Mouse (Mus musculus) cerebellum, adult 8-10 months (tissue): ENCODE measurements around the gene Scgb1a1.
"Not testable (repeated sequence)": the region's sequence is repeated elsewhere in the genome, so short reads cannot be mapped to it uniquely, and the experiment has no call there.

Experiments used
- DNase-seq: peaks from one replicate; pipeline ENCODE4 v3.0.0; 2022

The Scgb1a1 gene

DNA sequence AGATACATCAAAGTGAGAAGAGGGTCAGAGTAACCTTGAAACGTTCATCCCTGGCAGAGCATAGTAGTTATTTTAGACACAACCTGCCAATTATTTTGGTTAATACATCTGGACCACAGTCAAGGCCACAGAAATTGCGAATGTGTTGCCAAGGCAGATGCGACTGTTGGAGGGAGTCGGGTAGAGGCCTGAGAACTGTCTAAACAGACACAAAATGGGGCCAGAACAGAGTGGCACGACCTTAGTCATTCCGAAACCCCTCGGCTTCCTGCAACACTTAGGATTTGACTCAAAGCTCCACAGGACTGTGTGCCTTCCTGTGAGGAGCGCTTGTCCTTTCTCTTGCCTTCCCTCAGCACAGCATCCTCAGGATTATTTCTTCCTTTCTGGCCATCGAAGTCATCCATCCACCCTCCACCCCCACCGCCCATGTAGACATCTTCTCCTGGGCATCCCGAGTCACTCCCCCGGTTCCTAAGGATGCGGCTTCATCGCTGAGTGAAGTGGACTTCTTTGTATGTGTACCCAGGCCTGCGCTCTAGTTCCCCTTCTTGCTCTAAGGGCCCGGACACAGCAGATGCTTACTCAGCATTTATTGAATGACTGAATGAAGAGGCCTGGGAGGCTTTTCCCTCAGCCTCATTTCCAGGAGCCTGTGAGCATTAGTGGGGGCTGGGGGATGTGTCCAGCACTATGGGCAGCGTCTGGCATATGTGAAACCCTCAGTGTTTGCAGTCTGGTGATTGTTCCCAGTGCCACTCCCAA lies 12.7 kb upstream of the Scgb1a1 start:
- DNase-seq = no peak

DNA sequence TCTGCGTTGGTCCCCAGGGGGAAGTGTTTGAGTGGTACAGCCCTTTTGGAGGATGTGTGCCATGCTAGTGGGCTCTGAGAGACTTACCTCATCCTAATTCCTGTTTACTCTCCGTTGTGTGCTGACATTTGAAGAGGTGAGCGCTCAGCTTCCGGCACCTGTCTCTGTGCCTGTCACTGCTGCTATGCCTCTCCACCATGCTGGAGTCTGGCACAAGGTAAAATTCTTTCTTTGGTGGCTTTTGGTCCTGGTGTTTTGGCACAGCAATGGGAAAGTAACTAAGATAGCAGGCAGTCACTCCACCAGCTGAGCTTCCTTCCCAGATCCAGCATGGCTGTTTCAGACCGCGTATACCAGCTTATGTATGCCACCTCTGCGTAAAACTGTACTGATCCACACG lies 12.0 kb upstream of the Scgb1a1 start:
- DNase-seq = no peak

DNA sequence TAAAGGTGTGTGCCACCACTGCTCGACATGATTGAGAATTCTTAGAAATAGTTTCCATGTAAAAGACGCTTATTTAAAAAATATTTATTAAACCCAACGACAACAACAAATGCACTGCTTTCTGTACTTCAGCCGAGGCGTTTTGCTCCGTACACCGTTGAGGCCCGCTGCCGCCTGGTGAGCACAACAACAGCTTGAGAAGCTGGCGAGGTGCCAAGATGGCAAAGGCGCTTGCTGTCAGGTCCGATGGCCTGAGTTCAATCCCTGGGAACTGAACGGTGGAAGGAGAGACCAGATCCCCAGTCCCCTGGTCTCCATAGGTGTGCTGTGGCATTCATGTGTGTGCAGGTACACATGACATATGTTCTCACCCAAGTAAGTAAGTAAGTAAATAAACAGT lies 9.7 kb upstream of the Scgb1a1 start:
- DNase-seq = no peak

DNA sequence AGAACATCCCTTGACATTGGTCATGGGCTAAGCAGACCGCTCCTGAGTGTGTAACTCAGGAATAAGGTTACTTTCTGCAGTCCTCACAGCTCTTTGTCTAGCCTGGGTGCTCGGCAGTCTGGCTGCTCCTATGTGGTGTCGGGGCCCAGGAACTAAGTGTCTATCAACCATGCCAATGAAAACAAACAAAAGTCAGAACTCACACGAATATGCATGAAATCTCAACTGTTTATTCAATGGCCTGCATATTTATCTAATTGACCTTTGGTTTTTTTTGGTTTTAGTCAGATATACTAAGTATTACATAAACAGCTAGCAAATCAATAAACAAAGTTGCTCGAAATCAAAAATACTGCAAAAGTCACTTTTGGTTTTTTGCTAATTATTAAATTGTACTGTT lies 7.4 kb upstream of the Scgb1a1 start:
- DNase-seq = no peak

DNA sequence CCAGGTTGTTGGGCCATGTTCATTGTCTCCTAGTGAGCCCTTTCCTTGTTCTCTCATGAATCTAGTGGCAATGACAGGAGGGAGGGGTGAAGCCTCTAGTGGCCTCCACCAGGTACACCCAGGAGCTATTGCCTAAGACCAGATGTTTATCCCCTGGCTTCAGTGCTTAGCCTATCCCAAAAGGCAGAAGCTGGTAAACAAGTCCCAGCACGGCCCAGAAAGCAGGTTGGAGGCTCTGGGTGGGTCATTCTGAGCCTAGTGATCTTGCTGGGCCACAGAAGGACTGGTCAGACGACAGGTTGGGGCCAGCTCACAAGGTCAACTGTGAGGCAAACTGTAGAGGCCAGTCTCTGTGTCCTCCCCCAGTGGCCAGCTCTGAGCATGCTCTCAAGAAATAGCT lies 3.0 kb upstream of the Scgb1a1 start:
- no peak for DNase-seq

DNA sequence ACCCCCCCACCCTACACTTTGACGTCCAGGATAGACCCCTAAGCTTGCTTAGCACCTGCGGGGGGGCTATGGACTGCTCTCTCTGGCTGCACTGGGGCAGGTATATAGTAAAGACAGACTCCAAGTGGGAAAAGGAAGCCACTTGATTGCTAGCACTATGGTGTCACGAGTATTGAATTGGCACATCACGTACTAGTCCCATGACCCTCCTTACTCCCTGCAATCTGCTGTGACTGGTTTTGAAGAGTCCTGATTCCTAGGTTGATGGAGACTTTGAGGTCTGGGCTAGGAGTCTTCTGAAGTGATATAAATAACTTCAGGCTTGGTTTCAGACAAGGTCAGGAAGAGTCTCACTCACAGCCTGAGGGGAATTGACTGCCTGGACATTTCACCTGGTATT lies 2.4 kb upstream of the Scgb1a1 start:
- no peak for DNase-seq

DNA sequence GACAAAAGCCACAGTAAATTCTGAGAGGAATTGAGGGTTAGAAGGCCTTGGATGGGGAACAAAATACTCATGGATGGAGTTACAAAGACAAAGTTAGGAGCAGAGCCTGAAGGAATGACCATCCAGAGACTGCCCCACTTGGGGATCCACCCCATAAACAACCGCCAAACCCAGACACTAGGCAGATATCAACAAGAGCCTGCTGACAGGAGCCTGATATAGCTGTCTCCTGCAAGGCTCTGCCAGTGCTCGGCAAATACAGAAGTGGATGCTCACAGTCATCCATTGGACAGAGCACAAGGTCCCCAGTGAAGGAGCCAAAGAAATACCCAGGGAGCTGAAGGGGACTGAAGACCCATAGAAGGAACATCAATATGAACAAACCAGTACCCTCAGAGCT lies 3.9 kb downstream of the Scgb1a1 start:
- not testable (repeated sequence) for DNase-seq

DNA sequence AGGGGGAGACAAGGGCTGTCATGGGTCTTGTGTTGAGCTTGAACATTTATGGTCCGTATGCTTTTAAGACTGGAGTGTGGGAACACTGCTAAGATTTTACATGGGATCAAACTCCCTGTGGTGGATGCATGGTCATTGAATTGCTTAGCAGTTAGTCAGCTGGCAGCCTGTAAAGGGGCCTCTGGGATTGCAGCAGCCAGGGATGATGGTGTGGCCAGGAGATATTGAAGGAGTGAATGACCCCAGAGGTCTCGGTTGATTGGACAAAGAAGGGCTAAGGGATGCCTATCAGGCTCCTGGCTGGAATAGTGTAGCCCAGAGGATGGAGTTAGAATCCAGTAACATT lies 4.8 kb downstream of the Scgb1a1 start:
- no peak for DNase-seq

DNA sequence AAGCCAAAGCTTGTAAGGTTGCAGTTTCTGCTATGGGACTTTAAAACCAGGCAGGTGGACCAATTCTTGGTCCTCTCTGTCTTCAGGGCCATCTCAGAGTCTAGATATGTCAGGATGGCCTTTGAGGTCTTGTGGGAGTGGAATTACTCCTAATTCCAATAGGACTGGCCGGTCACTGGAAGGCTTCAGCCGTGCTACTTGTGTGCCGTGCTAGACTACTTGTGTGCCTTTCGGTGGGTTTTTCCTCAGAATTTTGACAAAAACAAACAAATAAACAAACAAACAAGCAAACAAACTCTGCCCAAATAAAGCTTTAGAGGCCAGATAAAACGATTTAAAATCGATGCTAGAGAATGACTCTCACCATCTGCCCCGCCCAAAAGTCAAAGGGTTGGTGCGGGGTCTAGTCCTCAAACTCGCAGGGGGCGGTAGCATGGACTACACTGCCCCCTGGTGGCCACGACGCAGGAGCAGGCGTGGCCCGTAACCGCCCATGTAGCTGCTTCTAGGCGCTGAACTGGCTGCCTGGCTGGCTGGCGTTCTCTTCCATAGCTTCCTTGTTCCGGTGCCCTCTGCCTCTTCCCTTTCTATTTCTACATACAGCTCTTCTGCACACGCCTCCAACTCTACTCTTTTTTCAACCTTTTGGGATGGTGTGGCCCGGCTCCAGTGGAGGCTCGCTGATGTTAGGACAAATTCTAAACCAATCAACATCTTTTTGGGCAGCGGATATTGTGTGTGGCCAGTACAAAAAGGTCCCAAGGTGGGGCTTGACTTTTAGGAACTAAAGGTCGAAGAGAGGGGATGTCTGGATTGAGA lies 5.4 kb downstream of the Scgb1a1 start:
- DNase-seq = peak; percentile 56

DNA sequence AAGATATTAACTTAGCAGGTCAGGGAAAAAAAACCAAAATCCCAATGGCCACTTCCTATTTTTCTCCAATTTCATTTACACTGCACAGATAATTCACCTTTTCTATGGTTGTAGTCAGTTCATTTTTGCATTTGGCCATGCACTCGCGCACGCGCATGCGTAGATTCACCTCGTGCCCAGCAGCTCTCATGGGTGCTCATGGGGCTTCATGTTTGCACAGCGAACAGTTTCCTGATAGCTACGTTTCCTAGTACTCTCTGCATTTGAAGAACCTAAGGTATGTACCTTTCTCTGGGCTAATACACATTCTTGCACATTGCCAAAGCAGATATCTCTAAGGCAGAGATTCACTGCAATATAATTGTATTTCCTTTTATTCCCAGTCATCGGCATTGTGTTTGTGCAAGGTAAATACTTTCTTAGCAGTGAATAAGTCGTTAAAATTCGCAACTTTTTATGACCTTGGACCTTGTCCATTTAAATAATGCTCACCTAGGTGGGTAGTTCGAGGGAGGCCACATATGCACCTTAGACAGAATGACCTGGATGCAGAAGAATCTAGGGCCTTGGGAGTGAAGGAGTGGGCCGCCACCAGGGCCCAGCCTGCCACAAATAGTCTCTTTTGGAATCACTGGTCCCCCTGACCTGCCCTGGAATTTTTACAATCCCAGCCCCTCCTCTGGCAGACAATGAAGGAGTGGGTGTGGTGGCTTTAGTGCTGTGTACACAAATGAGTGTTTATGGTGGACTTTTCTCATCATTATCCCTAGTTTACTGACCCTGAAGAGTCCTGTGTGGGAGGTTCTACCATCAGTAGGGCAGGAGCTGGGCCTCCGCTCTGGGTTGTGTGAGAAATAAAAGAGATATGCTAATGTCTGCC lies 6.2 kb downstream of the Scgb1a1 start:
- no peak for DNase-seq

DNA sequence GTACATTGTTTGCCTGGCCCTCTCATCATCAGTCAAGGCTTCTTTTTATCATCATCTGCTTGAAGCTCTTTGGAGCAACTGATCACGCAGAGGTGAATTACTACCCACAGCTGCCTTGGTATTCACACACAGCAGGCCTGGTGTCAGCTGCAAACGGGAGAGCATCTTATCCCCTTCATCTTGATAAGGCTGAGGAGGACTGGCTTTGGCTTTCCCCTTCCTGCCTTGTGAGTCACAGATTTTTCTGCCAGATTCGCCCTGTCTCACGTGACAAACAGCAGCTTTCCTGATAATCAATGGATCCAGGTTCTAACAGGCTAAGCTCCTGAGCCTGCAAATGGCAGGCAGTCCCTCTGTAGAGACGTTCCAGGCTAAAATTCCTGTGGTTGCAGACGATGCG lies 7.8 kb downstream of the Scgb1a1 start:
- DNase-seq = no peak

DNA sequence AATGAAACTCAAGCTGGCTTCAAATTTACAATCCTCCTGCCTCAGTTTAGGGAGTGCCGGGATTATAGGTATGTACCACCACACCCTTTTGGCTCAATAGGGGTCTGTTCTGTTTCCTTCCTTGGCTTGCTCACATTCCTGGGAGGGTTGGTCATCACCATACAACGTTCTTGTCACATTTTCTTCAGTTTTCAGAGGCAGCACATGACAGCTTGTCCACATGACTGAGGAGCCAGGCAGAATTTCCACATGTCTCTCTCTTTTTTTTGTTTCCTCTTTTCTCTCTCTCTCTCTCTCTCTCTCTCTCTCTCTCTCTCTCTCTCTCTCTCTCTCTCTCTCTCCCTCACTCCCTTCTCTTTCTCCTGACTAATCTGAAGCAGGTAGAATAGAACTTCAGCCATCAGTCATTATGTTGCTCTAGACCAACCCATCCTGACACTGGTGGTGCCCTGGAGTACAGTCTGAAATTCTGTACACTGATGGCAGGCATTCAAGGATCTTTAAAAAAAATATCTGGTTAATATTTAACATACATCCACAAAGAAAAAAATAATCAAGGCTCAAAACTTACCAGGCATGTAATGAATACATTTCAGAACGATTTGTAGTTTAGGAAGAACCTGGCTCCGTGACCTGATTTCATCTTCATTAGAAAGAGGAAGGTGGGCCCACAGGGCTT lies 10.6 kb downstream of the Scgb1a1 start:
- no peak for DNase-seq

DNA sequence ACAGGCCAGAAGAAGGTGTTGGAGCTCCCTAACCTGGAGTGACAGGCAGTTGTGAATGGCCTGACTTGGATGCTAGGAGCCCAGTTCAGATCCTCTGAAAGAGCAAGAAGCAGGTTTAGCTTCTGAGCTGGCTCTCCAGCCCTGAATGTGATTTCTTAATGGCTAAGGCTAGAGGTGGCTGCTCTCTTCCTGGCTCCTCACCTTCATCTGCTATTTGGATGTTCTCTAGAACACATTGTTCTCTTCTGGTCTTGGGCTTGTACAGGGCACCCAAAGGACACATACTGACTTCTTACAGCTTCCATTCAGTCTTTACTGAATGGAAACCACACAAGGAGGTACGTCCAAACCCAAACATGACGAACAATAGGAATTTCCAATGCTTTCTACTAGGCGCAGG lies 11.7 kb downstream of the Scgb1a1 start:
- no peak for DNase-seq

DNA sequence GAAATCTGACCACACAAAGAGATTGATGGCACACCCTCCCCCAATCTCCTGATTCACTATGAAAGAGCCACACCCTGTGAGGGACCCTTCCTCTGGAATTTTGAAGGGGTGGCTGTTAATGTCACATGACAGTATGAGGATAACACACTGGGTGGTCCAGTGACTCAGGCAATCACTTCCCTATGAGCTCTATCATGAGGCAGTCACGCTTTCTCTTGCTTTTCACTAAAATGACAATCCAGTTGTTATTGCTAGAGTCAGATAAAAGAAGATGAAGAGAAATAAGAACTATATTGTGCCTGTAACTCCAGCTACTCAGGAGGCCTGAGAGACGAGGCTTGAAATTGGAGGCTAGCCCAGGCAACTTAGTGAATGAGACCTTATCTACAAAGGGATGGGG lies 12.2 kb downstream of the Scgb1a1 start:
- DNase-seq = no peak

DNA sequence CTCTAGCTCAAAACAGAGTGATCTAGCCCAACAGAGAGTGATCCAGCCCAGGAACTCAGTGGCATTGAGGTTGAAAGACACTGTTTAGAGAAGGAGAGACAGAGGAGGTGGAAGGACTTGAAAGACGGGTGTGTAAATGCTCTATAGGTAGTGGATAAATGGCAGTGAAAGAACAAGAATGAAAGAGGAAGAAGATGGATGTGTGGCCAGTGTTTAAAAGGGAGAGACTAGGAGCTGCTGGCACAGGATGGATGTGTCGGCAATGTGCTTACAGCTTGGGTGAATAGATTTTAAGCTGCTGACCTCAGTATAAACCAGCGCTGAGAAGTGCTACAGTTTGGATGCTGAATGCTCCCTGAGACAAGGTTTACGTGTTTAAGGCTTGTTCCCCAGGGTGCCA lies 13.3 kb downstream of the Scgb1a1 start:
- DNase-seq = no peak

DNA sequence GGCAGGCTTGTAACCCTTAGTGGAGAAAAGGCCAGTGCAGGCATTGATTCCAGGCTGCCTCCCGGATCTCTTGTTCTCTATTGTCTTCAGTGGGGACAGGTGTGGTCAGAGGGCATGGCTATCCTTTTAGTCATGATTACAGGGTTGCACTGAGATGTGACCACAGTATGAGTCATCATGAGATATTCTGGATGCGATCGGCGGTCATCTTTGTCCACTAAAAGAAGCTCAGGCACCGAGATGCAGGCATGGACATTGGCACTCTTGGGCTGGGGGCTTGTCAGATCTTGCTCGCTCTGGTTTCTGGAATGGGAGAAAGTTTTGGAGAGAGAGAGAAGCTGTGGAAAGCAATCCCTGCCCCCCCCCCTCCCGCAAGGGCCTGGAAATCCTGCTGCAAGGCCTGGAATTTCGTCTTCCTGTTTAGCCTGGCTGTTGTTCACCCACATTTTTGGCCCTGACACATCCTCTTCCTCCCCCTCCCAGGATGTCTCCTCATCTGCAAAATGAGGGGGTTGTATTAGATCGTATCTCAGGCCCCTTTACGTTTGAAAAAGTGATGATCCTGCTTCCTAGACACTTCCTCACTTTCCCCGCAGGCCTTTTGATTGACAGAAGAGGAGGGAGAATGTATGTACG lies 13.9 kb downstream of the Scgb1a1 start:
- DNase-seq = no peak

DNA sequence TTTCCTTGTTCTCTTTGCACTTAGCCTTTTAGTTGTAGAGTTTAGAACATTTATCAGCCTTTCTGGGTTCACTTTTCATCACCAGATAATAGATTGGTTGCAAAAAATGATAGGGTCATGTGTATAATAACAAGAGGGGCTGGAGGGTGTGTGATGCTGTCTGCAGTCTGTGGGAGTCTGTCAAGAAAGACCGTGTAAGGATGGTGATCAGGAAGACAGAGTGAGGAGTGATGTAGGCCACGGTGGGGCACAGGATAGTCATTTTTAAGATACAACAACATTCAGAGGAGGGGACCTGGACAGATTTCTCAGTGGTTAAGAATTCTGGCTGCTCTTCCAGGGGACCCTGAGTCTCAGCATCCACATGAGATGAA lies 15.6 kb downstream of the Scgb1a1 start:
- DNase-seq = no peak

DNA sequence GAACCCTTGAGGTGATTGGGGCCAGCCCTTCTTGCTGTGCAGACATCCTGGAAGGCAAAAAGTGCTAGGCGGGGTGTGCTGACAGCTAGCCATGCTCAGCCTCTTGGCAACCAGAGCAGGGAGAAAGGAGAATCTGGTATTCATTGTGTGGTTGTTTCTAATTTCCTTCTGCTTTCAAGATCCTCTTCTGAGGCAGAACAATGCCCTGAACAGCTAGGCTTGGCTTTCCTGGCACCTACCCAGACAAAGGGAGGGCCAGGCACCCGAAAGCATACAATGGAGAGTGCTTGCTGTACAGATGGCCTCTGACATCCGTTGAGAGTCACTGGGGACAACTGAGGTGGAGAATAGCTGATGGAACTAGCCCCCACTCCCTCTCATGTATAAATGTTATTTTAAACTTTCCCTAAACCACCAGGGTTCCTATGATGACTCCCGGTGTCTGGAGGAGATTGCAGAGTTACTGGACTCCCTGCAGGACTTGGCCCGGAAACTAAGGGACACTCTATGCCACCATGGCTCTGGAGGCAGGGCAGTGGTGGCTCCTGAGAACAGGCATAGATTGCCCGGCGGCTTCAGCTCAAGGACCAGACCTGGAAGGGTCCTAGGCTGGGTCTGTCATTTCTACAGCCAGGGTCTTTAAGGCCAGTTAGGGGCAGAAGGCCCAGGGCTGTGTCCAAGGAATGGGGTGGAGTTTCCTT lies 16.2 kb downstream of the Scgb1a1 start:
- no peak for DNase-seq

DNA sequence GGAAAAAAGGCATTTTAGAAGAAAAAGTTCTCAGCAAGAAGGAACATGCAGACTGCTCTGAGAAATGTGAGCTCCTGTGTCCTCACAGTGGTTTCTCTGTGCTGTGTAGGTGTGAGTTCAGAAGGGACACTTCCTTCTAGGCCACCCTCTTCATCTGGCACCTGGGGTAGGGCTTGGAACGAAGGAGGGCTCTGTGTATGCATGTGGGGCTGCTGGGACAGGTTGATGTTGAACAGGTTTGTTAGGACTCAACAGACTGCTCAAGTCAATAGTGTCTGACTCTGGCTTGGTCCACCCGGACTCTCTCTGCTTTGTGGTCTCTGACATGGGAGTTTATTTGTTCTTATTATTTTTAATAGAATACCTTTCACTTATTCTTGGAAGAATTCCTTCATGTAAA lies 17.4 kb downstream of the Scgb1a1 start:
- DNase-seq = no peak

DNA sequence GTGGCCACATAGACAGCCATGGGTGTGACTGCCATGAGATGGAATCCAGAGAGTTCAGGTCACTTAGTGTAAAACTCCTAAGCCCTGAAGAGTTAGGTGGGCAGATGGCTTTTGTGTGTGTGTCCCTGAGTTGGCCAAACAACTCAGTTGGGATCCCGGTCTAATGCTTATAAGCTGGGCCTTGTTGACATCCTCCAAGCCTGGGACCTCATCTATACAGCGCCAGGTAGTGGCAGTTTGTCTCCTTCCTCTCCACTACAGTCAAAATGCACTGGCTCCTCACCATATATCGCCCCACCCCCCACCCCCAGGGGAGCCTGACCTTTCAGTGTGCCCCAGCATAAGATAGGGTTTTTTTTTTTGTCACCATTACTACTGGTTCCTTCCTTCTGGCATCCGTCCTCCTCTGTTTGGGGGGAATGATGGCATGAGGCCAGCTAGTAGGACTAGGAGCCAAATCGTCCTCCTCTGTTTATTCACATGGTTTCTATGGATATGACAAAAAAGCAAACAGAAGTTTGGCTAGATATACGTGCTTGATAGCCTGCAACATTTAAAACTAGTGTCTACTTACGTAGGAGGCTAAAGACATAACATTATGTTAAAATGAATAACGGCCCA lies 18.0 kb downstream of the Scgb1a1 start:
- no peak for DNase-seq

DNA sequence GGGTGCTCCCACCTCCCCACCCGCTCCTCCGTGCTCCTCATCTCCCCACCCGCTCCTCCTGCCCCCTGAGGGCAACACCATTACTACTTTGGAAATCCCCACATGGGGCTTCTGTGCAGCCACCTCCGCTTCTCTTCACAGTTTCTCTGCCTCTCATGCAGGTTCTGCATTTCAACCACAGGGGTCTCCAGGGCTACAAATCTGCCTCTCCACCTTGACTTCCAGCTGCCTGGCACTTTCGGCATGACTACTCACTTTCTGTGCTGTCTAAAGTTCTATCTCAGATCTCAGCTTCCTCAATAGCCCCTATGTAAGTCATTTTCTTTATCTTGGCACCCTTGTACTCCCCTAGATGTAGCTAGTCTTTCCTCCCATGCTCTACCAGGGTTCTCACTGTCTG lies 20.5 kb downstream of the Scgb1a1 start:
- no peak for DNase-seq
